Mouse (Mus musculus): ENCODE measurements around the gene BC107364. TPM values are rescaled to one million over a fixed set of nuclear protein-coding genes. Genes with fewer than 3 reads are reported as not detected.
"Not testable (repeated sequence)": the region's sequence is repeated elsewhere in the genome, so short reads cannot be mapped to it uniquely, and the experiment has no call there.

The BC107364 gene
- polyA plus RNA-seq, 1 experiment from 2014 or later: not detected

GRCm38 (mm10) chr3:96410966-96411365 lies 41.1 kb downstream of the BC107364 start:
- peaks cover 45% of the 10 kb centered on the region for H3K27me3 ChIP-seq
- WGBS (ENCODE audit: insufficient replicate concordance): 67% methylated on average over 5 of the region's 5 CpGs
- DNase-seq: no peak

DNA sequence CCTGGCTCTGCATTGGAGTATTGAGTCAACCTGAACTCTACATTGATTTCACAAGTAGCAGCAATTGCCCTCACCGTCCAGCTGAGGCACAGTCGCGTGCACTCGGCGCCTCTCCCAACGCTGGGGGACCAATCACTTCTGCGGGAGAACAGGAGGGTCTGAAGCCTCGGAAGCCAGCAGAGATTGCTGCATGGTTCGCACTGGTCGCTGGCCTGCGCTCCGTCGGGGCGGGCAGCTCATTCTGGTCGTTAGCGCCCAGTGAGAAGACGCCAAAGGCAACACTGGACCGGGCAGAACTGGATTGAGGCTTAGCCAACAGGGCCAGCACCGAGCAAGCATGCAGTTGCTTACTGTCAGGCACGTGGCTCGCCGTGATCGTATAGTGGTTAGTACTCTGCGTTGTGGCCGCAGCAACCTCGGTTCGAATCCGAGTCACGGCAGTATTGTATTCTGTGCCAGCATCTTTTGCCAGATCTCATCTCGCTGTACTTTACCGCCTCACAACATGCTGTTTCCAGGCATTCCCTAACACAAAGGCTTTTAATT lies 42.3 kb downstream of the BC107364 start:
- Histone ChIP-seq H3K4me2 (peak overlapping the region; percentile 64), H3K4me3 (replicated peaks) (peak overlapping the region; percentile 45), H3K36me3 (no peaks in the 10 kb centered on the region), H3K4me1 (replicated peaks) (peaks cover 32% of the 10 kb centered on the region), H3K27ac (no peak overlapping the region), H3K27me3 (peaks cover 57% of the 10 kb centered on the region), H3K9me3 (replicated peaks) (no peaks in the 10 kb centered on the region), H3K9ac (0 out of 2 replicates have a peak overlapping the region, but pooled peaks have one; percentile 31)
- 2% methylated on average over 31 of the region's 31 CpGs for WGBS (ENCODE audit: insufficient replicate concordance)
- ATAC-seq (ENCODE audit: low read depth): peak; percentile 71
- DNase-seq: peak; percentile 43

More at GRCm38 (mm10) chr3:96410966-96411365, 41.1 kb downstream of the BC107364 start:
- H3K4me2 ChIP-seq: no peak overlapping the region
- peaks cover 42% of the 10 kb centered on the region for H3K4me1 ChIP-seq (replicated peaks)
- no peak for ATAC-seq (ENCODE audit: low read depth)
- no peaks in the 10 kb centered on the region for H3K36me3 ChIP-seq
- H3K27ac ChIP-seq: no peak overlapping the region
- no peaks in the 10 kb centered on the region for H3K9me3 ChIP-seq (replicated peaks)
- H3K9ac ChIP-seq: no peak overlapping the region
- H3K4me3 ChIP-seq (replicated peaks): no peak overlapping the region

DNA sequence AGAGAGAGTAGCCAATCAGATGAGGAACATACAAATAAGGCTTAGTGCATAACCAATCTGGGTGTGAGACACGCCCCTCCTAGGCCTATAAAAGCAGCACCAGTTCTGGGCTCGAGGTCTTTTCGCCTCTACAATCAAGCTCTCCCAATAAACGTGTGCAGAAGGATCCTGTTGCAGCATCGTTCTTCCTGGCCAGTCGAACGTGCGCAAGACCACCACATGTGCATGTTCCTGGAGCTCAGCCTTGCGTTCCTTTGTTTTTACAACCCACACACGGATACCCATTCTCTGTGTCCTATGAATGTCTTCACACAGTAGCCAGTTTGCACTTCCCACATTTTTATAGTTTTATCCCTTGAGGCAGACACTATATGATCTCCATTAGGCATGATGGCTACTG lies 44.0 kb downstream of the BC107364 start:
- not testable (repeated sequence) for H3K9ac ChIP-seq; H3K4me3 ChIP-seq (replicated peaks); ATAC-seq (ENCODE audit: low read depth); H3K36me3 ChIP-seq; H3K27ac ChIP-seq; DNase-seq; H3K4me2 ChIP-seq; H3K9me3 ChIP-seq (replicated peaks)
- peaks cover 36% of the 10 kb centered on the region for H3K4me1 ChIP-seq (replicated peaks)
- 80% methylated on average over 10 of the region's 10 CpGs for WGBS (ENCODE audit: insufficient replicate concordance)
- peaks cover 74% of the 10 kb centered on the region for H3K27me3 ChIP-seq

DNA sequence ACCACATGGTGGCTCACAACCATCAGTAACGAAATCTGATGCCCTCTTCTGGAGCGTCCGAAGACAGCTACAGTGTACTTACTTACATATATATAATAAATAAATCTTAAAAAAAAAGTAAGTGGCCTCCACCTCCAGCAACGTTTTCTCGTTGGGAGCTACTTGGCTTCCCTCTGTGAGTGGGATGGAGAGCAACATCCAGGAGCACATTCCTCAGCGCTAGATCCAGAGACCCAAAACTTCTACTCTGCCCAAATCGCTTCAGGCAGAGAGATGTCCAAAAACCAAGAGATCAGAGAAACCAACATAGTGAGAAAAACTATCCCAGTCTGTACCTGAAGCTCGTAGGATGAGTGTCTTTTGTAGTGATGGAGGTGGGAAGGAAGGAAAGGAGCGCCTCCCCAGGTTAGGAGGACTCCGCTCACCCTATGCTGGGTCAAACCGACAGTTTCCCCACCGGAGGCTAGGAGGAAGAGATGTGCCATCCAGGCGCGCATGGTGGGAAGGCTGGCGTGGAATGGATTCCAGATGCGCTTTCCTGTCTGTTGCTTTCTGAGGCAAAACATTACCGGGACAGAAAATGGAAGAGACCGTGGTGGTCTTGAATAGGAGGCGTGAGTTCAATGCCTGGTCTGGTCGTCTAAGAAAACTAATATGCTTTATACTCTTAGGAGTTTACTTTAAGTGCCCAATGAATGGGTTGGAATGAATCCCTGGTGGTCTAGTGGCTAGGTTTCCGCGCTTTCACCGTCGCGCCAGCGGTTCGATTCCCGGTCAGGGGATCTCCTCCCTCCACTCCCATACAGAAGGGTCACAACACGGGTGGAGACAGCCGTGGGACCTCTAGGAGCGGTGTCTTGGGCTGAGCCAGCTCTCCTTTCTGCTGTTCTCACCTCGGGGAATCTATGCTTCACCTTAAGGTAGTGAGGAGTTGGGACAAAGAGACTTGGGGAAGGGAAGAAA lies 46.3 kb downstream of the BC107364 start:
- no peaks in the 10 kb centered on the region for H3K36me3 ChIP-seq
- H3K27ac ChIP-seq: no peak overlapping the region
- no peak for ATAC-seq (ENCODE audit: low read depth)
- no peak for DNase-seq
- 40% methylated on average over 32 of the region's 32 CpGs for WGBS (ENCODE audit: insufficient replicate concordance)
- H3K4me3 ChIP-seq (replicated peaks): no peak overlapping the region
- H3K9me3 ChIP-seq (replicated peaks): no peaks in the 10 kb centered on the region
- H3K9ac ChIP-seq: no peak overlapping the region
- H3K4me2 ChIP-seq: no peak overlapping the region
- H3K27me3 ChIP-seq: peaks cover 87% of the 10 kb centered on the region
- peaks cover 50% of the 10 kb centered on the region for H3K4me1 ChIP-seq (replicated peaks)

DNA sequence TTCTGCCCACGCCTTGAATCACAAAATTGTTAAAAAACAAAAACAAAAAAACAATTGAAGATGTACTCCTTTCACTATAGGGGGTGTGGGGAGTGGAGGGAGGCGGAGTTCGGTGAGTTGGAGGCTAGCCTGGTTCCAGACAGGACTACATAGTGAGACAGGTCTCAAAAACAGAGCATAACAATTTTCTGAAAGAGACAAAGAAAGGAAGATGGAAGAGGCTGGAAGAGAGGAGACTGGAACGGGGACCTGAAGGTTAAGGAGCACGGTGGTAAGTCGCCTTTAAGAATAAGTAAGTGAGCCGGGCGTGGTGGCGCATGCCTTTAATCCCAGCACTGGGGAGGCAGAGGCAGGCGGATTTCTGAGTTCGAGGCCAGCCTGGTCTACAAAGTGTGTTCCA lies 47.1 kb downstream of the BC107364 start:
- H3K4me3 ChIP-seq (replicated peaks): peak overlapping the region; percentile 43; the same call in 1 of the 2 replicates
- ATAC-seq (ENCODE audit: low read depth) (no peak), DNase-seq (no peak)
- H3K27me3 ChIP-seq: peaks cover 89% of the 10 kb centered on the region
- no peaks in the 10 kb centered on the region for H3K9me3 ChIP-seq (replicated peaks)
- H3K36me3 ChIP-seq: no peaks in the 10 kb centered on the region
- no peak overlapping the region for H3K27ac ChIP-seq
- H3K9ac ChIP-seq: peak overlapping the region; percentile 43
- WGBS (ENCODE audit: insufficient replicate concordance): 11% methylated on average over 11 of the region's 11 CpGs
- peak overlapping the region; percentile 59 for H3K4me2 ChIP-seq
- peaks cover 49% of the 10 kb centered on the region for H3K4me1 ChIP-seq (replicated peaks)

DNA sequence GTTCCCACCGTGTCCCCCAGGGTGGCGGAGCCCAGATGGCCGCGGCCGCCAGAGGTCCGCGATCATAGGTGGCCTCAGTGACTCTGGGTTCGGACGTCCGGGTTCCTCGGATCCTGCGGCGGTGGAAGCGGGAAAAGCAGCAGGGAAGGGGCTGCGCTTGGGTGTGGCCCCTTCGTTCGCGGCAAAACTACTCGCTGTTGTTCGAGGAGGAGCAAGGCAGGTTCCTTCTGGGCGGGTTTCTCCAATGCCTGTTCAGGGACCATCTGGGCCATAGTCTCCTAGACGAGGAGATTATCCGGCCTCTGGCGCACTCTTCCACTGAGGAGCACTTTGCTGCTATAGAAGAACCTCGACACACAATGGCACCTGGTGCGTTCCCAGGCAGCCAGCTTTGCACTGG lies 47.7 kb downstream of the BC107364 start:
- Histone ChIP-seq H3K36me3 (no peaks in the 10 kb centered on the region), H3K4me3 (replicated peaks) (peak overlapping the region; percentile 43), H3K9me3 (replicated peaks) (no peaks in the 10 kb centered on the region), H3K4me2 (peak overlapping the region; percentile 59), H3K27ac (no peak overlapping the region), H3K4me1 (replicated peaks) (peaks cover 43% of the 10 kb centered on the region), H3K27me3 (peaks cover 89% of the 10 kb centered on the region), H3K9ac (peak overlapping the region; percentile 43)
- ATAC-seq (ENCODE audit: low read depth): no peak
- DNase-seq: no peak
- 3% methylated on average over 26 of the region's 26 CpGs for WGBS (ENCODE audit: insufficient replicate concordance)

GRCm38 (mm10) chr3:96403016-96403415 lies 49.1 kb downstream of the BC107364 start:
- ATAC-seq (ENCODE audit: low read depth) (no peak), DNase-seq (no peak)
- H3K4me3 ChIP-seq (replicated peaks): no peak overlapping the region
- WGBS (ENCODE audit: insufficient replicate concordance): 8% methylated on average over 1 of the region's 1 CpGs
- no peaks in the 10 kb centered on the region for H3K36me3 ChIP-seq
- no peaks in the 10 kb centered on the region for H3K9me3 ChIP-seq (replicated peaks)
- H3K4me2 ChIP-seq: no peak overlapping the region
- no peak overlapping the region for H3K27ac ChIP-seq
- no peak overlapping the region for H3K9ac ChIP-seq
- peaks cover 89% of the 10 kb centered on the region for H3K27me3 ChIP-seq
- H3K4me1 ChIP-seq (replicated peaks): peaks cover 40% of the 10 kb centered on the region

DNA sequence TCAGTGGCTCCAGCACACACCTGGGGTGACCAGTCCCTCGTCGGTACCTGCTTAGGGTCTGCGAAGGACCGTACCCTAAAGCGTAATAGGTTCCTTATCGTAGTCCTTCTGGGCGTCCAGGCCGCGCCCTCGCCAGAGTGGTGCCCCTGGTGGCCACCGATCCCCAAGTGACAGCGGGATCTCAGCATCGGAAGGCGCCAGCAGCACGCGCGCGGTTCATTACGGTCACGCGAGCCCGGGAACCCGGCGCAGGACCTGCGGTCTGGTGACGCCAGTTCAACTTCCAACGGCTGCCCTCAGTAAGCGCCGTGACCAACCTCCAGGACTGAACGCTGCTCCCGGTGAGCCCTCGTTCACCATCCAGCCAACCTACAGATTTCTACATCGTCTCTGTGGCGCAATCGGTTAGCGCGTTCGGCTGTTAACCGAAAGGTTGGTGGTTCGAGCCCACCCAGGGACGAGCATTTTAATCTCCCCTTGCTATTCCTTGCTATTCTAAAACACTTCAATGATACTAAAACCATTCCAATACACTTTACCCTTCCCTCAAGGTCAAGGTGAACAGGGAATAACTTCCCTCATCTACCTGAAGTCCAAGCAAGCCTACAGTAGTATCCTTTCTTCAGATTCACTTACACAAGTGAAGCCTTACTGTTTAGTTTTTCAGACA lies 50.1 kb downstream of the BC107364 start:
- under 1% methylated on average over 41 of the region's 41 CpGs for WGBS (ENCODE audit: insufficient replicate concordance)
- peak overlapping the region; percentile 79 for H3K4me2 ChIP-seq
- peaks cover 92% of the 10 kb centered on the region for H3K27me3 ChIP-seq
- H3K4me1 ChIP-seq (replicated peaks): peaks cover 40% of the 10 kb centered on the region
- no peak overlapping the region for H3K27ac ChIP-seq
- DNase-seq (peak; percentile 72), ATAC-seq (ENCODE audit: low read depth) (peak; percentile 84)
- no peaks in the 10 kb centered on the region for H3K9me3 ChIP-seq (replicated peaks)
- H3K4me3 ChIP-seq (replicated peaks): peak overlapping the region; percentile 62
- H3K9ac ChIP-seq: peak overlapping the region; percentile 68
- H3K36me3 ChIP-seq: no peaks in the 10 kb centered on the region

GRCm38 (mm10) chr3:96401474-96401831 lies 50.7 kb downstream of the BC107364 start:
- Histone ChIP-seq H3K9ac (peak overlapping the region; percentile 68), H3K4me1 (replicated peaks) (peaks cover 40% of the 10 kb centered on the region), H3K36me3 (no peaks in the 10 kb centered on the region), H3K9me3 (replicated peaks) (no peaks in the 10 kb centered on the region), H3K4me2 (peak overlapping the region; percentile 79), H3K27ac (no peak overlapping the region), H3K27me3 (peaks cover 91% of the 10 kb centered on the region), H3K4me3 (replicated peaks) (peak overlapping the region; percentile 62)
- DNase-seq (peak; percentile 21), ATAC-seq (ENCODE audit: low read depth) (no peak)
- WGBS (ENCODE audit: insufficient replicate concordance): 1% methylated on average over 13 of the region's 13 CpGs

DNA sequence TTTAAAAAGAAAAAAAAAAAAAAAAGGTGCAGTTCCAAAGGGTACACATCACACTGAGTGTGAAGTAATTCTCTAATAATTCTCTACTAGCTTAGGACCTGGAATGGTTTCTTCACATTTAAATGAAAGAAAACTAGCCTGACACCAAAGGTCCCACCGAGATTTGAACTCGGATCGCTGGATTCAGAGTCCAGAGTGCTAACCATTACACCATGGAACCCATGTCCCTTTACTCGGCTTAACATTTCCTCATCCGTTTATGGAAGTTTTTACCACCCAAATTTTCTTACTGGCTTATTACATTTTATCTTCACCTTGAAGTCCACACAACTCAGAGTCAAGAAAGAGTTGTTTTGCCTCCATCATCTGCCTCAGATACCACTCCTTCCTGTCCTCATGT lies 53.2 kb downstream of the BC107364 start:
- no peak overlapping the region for H3K4me3 ChIP-seq (replicated peaks)
- H3K4me1 ChIP-seq (replicated peaks): peaks cover 29% of the 10 kb centered on the region
- no peaks in the 10 kb centered on the region for H3K36me3 ChIP-seq
- H3K4me2 ChIP-seq: no peak overlapping the region
- no peak overlapping the region for H3K9ac ChIP-seq
- H3K9me3 ChIP-seq (replicated peaks): no peaks in the 10 kb centered on the region
- ATAC-seq (ENCODE audit: low read depth) (peak; percentile 42; the same call in 1 of the 2 replicates), DNase-seq (peak; percentile 51)
- under 1% methylated on average over 5 of the region's 5 CpGs for WGBS (ENCODE audit: insufficient replicate concordance)
- no peak overlapping the region for H3K27ac ChIP-seq
- peaks cover 88% of the 10 kb centered on the region for H3K27me3 ChIP-seq

DNA sequence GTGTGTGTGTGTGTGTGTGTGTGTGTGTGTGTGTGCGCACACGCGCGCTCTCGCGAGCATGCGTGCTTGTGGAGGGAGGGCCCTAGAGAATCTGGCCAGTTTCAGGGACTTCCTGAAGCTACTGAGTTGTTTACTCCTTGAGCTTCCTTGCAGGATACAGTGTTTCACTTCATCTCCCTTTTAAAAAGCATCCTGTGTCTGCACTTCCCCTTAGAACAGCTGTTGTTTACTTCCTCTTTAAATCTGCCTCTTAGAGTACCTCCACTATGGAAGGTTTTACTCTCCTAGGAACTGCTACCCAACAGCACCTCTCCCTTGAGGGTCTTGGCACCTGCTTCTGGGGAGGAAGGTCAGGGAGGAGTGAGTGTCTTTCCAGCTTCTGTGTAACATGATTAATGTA lies 55.2 kb downstream of the BC107364 start:
- H3K4me1 ChIP-seq (replicated peaks): peaks cover 8% of the 10 kb centered on the region
- peaks cover 79% of the 10 kb centered on the region for H3K27me3 ChIP-seq
- H3K36me3 ChIP-seq: no peaks in the 10 kb centered on the region
- no peaks in the 10 kb centered on the region for H3K9me3 ChIP-seq (replicated peaks)
- H3K4me3 ChIP-seq (replicated peaks): no peak overlapping the region
- WGBS (ENCODE audit: insufficient replicate concordance): 79% methylated on average over 7 of the region's 7 CpGs
- H3K27ac ChIP-seq: no peak overlapping the region
- H3K4me2 ChIP-seq: no peak overlapping the region
- ATAC-seq (ENCODE audit: low read depth): no peak
- H3K9ac ChIP-seq: no peak overlapping the region
- no peak for DNase-seq
